Mouse (Mus musculus): ENCODE data around the gene Wwc1. TPM values are rescaled to one million over a fixed set of nuclear protein-coding genes. Genes with fewer than 3 reads are reported as not detected.
A peak's percentile ranks its signal among the peaks of the same experiment; 100 is the strongest.
"Not testable (repeated sequence)": the region's sequence is repeated elsewhere in the genome, so short reads cannot be mapped to it uniquely, and the experiment has no call there.

The Wwc1 gene
- polyA plus RNA-seq, 1 experiment from 2014 or later: 2.0 TPM

- Histone ChIP-seq H3K4me1 (ENCODE audit: control insufficient read depth in 2 of 2, insufficient read depth in 2 of 2, low read length in 2 of 2) (peaks cover 2 to 6% of the 10 kb centered on the region in 2 experiments; a peak in 3 of 4 replicates), H3K9ac (ENCODE audit: low read length) (no peak overlapping the region), H3K4me2 (ENCODE audit: low read length) (peak overlapping the region; percentile 58), H3K27me3 (ENCODE audit: control insufficient read depth, insufficient read depth, low read length) (peaks cover 45% of the 10 kb centered on the region), H3K27ac (replicated peaks in 1 of 2; ENCODE audit: control insufficient read depth in 1 of 2, insufficient read depth in 1 of 2, low read depth in 2 of 2, low read length in 2 of 2) (no peak overlapping the region), H3K9me3 (ENCODE audit: control insufficient read depth, low read length) (no peaks in the 10 kb centered on the region), H3K4me3 (ENCODE audit: control insufficient read depth in 1 of 2, insufficient read depth in 1 of 2, low read depth in 1 of 2, low read length in 2 of 2) (peak overlapping the region; percentile 10 to 33; a peak in 2 of 4 replicates), H3K36me3 (ENCODE audit: control insufficient read depth, insufficient read depth, low read length) (no peaks in the 10 kb centered on the region)
- no peak for ATAC-seq (ENCODE audit: insufficient number of reproducible peaks, insufficient read depth, low FRiP score, low read depth)
- 6% methylated on average over 86 of the region's 86 CpGs for WGBS
These were observed 182.4 kb downstream of the Wwc1 start for GRCm38 (mm10) chr11:35797751-35798494.

GRCm38 (mm10) chr11:35792800-35793199, 187.5 kb downstream of the Wwc1 start:
- WGBS: 80% methylated on average over 5 of the region's 5 CpGs

GRCm38 (mm10) chr11:35788443-35788842, 191.9 kb downstream of the Wwc1 start:
- no peak for ATAC-seq (ENCODE audit: insufficient number of reproducible peaks, insufficient read depth, low FRiP score, low read depth)
- Histone ChIP-seq H3K27ac (replicated peaks in 1 of 2; ENCODE audit: control insufficient read depth in 1 of 2, insufficient read depth in 1 of 2, low read depth in 2 of 2, low read length in 2 of 2) (no peak overlapping the region), H3K4me2 (ENCODE audit: low read length) (no peak overlapping the region), H3K36me3 (ENCODE audit: control insufficient read depth, insufficient read depth, low read length) (peaks cover 63% of the 10 kb centered on the region), H3K4me1 (ENCODE audit: control insufficient read depth in 2 of 2, insufficient read depth in 2 of 2, low read length in 2 of 2) (no peaks in the 10 kb centered on the region), H3K27me3 (ENCODE audit: control insufficient read depth, insufficient read depth, low read length) (no peaks in the 10 kb centered on the region), H3K9me3 (ENCODE audit: control insufficient read depth, low read length) (no peaks in the 10 kb centered on the region), H3K9ac (ENCODE audit: low read length) (no peak overlapping the region), H3K4me3 (ENCODE audit: control insufficient read depth in 1 of 2, insufficient read depth in 1 of 2, low read depth in 1 of 2, low read length in 2 of 2) (no peak overlapping the region)
- 73% methylated on average over 2 of the region's 2 CpGs for WGBS

More at GRCm38 (mm10) chr11:35792800-35793199, 187.5 kb downstream of the Wwc1 start:
- not testable (repeated sequence) for H3K9me3 ChIP-seq (ENCODE audit: control insufficient read depth, low read length); ATAC-seq (ENCODE audit: insufficient number of reproducible peaks, insufficient read depth, low FRiP score, low read depth); H3K4me3 ChIP-seq (ENCODE audit: control insufficient read depth in 1 of 2, insufficient read depth in 1 of 2, low read depth in 1 of 2, low read length in 2 of 2); H3K9ac ChIP-seq (ENCODE audit: low read length); H3K27ac ChIP-seq (replicated peaks in 1 of 2; ENCODE audit: control insufficient read depth in 1 of 2, insufficient read depth in 1 of 2, low read depth in 2 of 2, low read length in 2 of 2); H3K4me1 ChIP-seq (ENCODE audit: control insufficient read depth in 2 of 2, insufficient read depth in 2 of 2, low read length in 2 of 2); H3K4me2 ChIP-seq (ENCODE audit: low read length)
- peaks cover 29% of the 10 kb centered on the region for H3K36me3 ChIP-seq (ENCODE audit: control insufficient read depth, insufficient read depth, low read length)
- H3K27me3 ChIP-seq (ENCODE audit: control insufficient read depth, insufficient read depth, low read length): peaks cover 22% of the 10 kb centered on the region

Other genes with a start within 250 kb of the Wwc1 start
- gene Pank3, start 211.0 kb downstream of the Wwc1 start, polyA plus RNA-seq (2014; fragmentation: Nextera tagmentation; extraction: Ambion mirVana): 14.3 and 14.7 TPM in 2 replicates
- 0.14 TPM in 1 of 2 replicates, not detected in the other for gene Fbll1, start 181.6 kb downstream of the Wwc1 start, polyA plus RNA-seq (2014; fragmentation: Nextera tagmentation; extraction: Ambion mirVana)
- gene Rars, start 146.0 kb downstream of the Wwc1 start, polyA plus RNA-seq (2014; fragmentation: Nextera tagmentation; extraction: Ambion mirVana): 61.8 and 62.4 TPM in 2 replicates